Mouse (Mus musculus) mouse trophoblast stem cell (cell line): Measurements from ENCODE around the gene Kmt5a.
"Not testable (repeated sequence)": the region's sequence is repeated elsewhere in the genome, so short reads cannot be mapped to it uniquely, and the experiment has no call there.

Experiments
- in situ Hi-C, 2 experiments: fragments of 300-500 bp; cut with MseI, MboI; formaldehyde crosslinking; loops; 2 replicates in 1 of 2; 3 replicates in 1 of 2; pipeline ENCODE4 v1.15.1; 2025

The Kmt5a gene

DNA sequence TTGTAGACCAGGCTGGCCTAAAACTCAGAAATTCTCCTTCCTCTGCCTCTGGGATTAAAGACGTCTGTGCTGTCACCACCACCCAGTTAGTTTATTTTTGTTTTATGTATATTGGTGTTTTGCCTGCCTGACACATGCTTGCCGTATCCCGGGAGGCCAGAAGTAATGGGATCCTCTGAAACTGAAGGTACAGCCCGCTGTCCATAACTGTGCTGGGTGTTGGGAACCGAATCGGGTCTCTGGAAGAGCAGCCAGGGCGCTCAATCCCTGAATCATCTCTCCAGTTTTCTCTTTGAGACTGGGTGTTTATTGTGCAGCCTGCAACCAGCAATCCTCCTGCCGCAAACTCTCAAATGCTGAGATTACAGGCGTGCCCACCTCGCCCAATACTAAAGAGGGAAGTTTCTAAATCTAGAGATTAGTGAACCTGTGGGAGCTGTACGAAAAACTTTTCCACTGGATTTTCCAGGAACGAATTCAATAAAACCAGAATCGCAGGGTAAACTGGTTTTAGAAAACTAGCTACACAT lies 42.8 kb downstream of the Kmt5a start:
- in situ Hi-C loops, result loop anchor here in 1 of 2 experiments (10.0 kb wide), 1 partner anchor 48 kb away; the partner anchor contains the start of gene Kmt5a

- in situ Hi-C loops, result loop anchor here in 1 of 2 experiments (10.0 kb wide), 1 partner anchor 48 kb away; the partner anchor contains the start of gene Kmt5a
Measured at GRCm38 (mm10) chr5:124482966-124483654, 43.4 kb downstream of the Kmt5a start, which contains the start of gene Snrnp35. Gene Snrnp35 (plus strand): TSS chr5:124483134.

DNA sequence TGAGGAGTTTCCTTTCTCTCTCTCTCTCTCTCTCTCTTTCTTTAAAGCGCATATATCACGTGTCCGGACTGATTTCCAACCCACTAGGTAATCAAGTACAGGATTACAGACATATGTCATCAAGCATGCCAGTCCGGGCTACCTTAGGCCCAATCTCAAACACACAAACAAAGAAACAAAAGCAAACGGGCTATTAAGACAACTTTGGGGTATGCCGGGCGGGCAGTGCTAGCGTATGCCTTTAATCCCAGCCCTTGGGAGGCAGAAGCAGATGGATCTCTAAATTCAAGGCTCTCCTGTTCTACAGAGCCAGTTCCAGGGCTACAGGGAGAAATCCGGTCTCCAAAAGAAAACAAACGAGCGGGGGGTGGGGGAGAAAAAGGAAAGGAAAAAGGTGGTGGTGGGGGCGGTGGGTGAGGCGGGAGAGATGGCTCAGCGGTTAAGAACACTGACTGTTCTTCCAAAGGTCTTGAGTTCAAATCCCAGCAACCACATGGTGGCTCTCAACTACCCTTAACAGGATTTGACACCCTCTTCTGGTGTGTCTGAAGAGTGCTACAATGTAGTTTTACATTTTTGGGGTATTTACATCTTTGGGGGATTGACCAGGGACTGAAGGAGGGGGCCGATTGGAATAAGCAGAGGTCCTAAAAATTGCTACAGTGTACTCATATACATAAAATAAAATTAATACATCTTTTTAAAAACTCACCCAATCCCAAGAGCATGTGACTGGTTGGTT lies 44.1 kb downstream of the Kmt5a start:
- in situ Hi-C loops, result loop anchor here in 1 of 2 experiments (10.0 kb wide), 1 partner anchor 49 kb away; the partner anchor contains the start of gene Kmt5a

GRCm38 (mm10) chr5:124485654-124486053 lies 45.9 kb downstream of the Kmt5a start:
- in situ Hi-C loops, result loop anchor here in 1 of 2 experiments (10.0 kb wide), 1 partner anchor 51 kb away; the partner anchor contains the start of gene Kmt5a

DNA sequence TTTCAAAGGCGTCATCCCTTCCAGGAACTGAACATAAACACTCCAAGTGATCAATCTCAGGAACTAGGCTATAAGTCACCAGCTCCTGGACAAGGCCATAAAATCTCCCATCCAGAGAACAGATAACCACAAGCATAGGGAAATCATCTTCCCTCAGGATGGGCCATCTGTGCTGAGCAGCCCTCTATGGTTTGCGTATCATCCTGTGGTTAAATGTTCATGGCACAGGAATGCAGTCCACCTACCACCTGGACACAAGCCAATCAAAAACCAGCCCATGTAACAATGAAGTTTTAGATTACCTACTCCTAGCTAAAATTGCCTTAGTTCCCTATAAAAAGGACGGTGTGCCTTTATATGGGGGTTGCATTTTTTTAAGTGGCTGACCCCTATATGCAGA lies 49.2 kb downstream of the Kmt5a start:
- in situ Hi-C loops, result loop anchor here in 1 of 2 experiments (10.0 kb wide), 1 partner anchor 54 kb away; the partner anchor contains the start of gene Kmt5a

- in situ Hi-C loops, result no loop called here
Measured at GRCm38 (mm10) chr5:124491732-124492131, 52.0 kb downstream of the Kmt5a start.

GRCm38 (mm10) chr5:124492618-124493017 lies 52.9 kb downstream of the Kmt5a start:
- in situ Hi-C loops, result no loop called here

DNA sequence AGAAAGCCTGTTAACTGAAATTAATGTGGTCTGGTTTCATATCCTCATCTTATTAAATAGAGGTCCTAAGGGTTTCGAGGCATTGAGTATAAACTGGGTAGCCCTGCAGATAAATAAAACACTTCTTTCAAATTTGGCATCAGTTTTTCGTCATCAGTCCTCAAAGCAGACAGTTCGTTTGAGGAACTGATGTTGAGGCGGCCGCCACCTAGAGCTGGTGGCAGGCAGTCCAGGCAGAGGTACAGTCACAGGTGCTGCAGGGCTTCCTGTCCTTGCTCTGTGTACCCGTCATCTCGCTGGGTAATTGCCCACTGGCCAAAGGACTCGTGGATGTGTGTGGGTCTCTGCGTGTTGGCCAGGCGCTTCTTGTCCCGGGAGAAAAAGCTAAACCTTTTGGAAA lies 53.7 kb downstream of the Kmt5a start:
- in situ Hi-C loops, result no loop called here

GRCm38 (mm10) chr5:124495547-124495946 lies 55.8 kb downstream of the Kmt5a start:
- in situ Hi-C loops, result no loop called here

GRCm38 (mm10) chr5:124496614-124497514 lies 57.1 kb downstream of the Kmt5a start:
- in situ Hi-C loops, result no loop called here

GRCm38 (mm10) chr5:124498221-124498876 lies 58.6 kb downstream of the Kmt5a start:
- in situ Hi-C loops, result no loop called here

GRCm38 (mm10) chr5:124499001-124499400 lies 59.3 kb downstream of the Kmt5a start:
- in situ Hi-C loops, result no loop called here

DNA sequence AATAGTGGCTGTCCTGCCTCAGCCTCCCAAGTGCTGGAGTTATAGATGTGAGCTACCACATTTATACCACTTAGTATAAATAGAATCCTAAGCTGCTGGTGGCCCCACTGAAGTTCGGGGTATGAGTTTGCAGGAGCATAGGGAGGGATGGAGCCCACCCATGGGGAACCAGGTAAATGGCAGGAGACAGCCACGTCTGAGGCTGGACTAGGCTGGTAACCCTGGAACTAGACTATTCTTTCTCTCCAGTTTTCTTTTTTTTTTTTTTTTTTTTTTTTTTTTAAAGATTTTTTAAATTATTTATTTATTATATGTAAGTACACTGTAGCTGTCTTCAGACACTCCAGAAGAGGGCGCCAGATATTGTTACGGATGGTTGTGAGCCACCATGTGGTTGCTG lies 60.3 kb downstream of the Kmt5a start:
- in situ Hi-C loops, result not testable (repeated sequence)

DNA sequence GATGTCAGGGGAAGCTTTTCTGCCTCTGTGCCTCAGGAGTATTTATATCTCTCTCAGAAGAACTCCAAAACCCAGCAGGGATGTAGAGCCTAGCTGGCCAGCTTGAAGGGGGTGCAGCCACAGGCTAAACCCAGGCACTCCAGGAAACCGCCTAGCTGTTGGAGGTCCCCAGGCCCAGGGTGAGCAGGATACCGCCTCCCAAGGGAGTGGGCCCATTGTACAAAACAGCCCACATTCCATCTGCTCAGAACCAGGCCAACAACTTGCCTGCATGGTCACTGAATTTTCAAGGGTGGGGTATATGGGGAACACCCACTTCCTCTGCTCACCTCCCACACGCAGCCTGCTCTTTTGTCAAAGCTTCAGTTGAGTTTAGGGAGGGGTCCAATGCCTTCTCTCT lies 60.8 kb downstream of the Kmt5a start:
- in situ Hi-C loops, result no loop called here

DNA sequence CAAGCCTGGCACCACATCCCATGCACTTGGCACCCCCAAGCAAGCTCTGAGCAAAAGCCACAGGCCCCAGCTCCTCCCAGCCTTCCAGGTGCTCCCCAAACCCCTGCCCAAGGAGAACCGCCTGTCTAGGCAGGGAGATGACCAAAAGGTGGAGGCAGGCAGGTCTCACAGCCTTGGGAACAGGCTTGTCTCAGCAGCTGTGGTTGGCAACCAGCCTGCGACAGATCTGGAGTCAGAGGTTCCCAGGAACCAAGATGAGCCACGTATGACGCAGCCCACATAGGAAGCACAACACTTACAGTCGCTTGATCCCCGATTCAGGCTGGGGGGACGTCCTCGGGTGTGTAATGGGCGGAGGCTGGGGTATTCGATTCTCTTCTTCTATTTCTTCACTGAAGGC lies 61.8 kb downstream of the Kmt5a start:
- in situ Hi-C loops, result no loop called here

DNA sequence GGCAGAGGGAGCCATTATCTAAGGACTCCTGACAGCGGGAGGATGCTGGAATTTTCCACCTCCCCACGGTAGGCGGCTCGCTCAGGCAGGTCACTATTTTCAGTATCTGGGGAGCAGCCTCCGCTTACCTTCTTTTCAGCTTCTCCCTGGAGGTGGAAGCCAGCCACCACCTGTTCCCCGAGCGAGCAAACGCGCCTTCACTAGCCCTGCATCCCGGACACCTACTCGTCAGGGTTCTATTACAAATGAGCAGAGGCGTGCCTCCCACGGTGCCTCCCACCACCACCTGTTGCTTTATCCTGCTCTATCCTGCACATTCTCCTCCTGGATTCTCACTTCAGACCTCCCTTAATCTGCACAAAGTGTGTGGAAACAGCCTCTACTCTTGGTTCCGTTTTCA lies 64.0 kb downstream of the Kmt5a start:
- in situ Hi-C loops, result no loop called here

DNA sequence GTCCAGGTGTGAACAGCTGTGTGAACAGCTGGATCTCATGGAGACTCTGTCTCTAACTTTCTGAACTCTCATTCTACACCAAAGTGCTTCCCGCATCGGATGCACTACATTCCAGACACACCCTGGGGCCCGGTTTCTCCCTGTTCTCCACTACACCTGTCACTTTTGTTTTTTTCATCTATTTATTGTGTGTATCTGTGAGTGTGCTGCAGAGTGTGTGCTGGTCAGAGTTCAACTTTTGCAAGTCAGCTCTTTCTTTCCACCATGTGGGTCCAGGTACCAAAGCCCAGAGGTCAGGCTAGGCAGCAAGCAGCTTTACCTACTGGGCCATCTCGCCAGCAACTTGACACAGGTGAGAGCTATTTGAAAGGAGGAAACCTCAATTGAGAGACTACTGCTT lies 65.5 kb downstream of the Kmt5a start:
- in situ Hi-C loops, result no loop called here

DNA sequence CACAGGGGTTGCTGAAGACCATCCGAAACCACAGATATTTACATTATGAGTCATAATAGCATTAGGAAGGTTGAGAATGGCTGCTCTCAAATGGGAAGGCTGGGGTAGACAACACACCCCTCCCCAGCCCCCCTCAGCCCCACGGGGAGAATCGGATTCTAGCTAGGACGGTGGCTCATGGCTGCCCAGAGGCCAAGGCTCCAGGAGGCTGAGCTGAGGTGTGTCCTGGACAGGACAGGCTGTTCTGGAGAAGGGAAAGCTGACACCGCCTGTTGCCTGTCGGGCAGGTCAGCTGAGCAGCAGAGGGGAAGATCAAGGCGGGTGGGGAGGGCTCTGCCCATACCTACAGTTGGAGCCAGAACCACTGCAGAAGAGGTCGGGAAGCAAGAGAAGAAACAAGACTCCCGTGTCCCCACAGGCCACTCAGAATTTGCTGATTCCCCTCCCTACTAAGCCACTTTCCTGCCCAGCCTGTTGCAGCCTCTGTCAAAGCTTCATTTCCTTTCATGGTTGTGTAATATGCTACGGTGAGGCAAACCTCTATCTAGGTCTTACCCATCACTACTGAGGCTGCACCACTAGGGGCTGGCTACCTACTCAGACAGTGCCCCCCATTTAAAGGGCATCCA lies 67.1 kb downstream of the Kmt5a start:
- in situ Hi-C loops, result no loop called here

- in situ Hi-C loops, result no loop called here
Measured at GRCm38 (mm10) chr5:124509200-124509599, 69.5 kb downstream of the Kmt5a start.

GRCm38 (mm10) chr5:124509742-124510237 lies 70.1 kb downstream of the Kmt5a start:
- in situ Hi-C loops, result no loop called here
